Mouse (Mus musculus) MEL (cell line): ENCODE measurements around the gene 1700017D01Rik. TPM values are rescaled to one million over a fixed set of nuclear protein-coding genes. Genes with fewer than 3 reads are reported as not detected.
"Not testable (repeated sequence)": the region's sequence is repeated elsewhere in the genome, so short reads cannot be mapped to it uniquely, and the experiment has no call there.

ENCODE experiments used
- DNase-seq: peaks from one replicate; pipeline ENCODE4 v3.0.0; 2011; ENCODE audit warnings: low read depth, low spot score
- H3K27ac ChIP-seq: 2 replicates; pipeline ENCODE4 v1.5.1; 2012; ENCODE audit warnings: low read depth, mild to moderate bottlenecking, control low read depth, low read length, moderate library complexity; ENCODE audit not compliant: control insufficient read depth
- H3K27me3 ChIP-seq, 2 experiments: fragments of 150-350 bp in 1 of 2; sonication (generic) in 1 of 2; 2 replicates each; pipeline ENCODE4 v1.6.1; 2012; ENCODE audit warnings: low read length in 2 of 2, mild to moderate bottlenecking in 2 of 2, improper control_type of control experiment in 1 of 2, moderate library complexity in 1 of 2; ENCODE audit not compliant: insufficient read depth in 2 of 2, control insufficient read depth in 1 of 2
- H3K36me3 ChIP-seq, 2 experiments: 2 replicates each; pipeline ENCODE4 v1.6.1; 2012 to 2014; ENCODE audit warnings: low read length in 2 of 2, improper control_type of control experiment in 1 of 2, inconsistent platforms in 1 of 2, mild to moderate bottlenecking in 1 of 2; ENCODE audit not compliant: insufficient read depth in 2 of 2, control insufficient read depth in 1 of 2
- H3K4me1 ChIP-seq, 2 experiments: fragments of 150-350 bp in 1 of 2; sonication (generic) in 1 of 2; 2 replicates each; pipeline ENCODE4 v1.6.1; 2012; ENCODE audit warnings: low read length in 2 of 2, improper control_type of control experiment in 1 of 2, mild to moderate bottlenecking in 1 of 2; ENCODE audit not compliant: insufficient read depth in 2 of 2, control insufficient read depth in 1 of 2
- H3K4me3 ChIP-seq, 2 experiments: fragments of 150-350 bp in 1 of 2; sonication (generic) in 1 of 2; 2 replicates each; pipeline ENCODE4 v1.5.1; 2012; ENCODE audit warnings: low read depth in 2 of 2, low read length in 2 of 2, mild to moderate bottlenecking in 2 of 2, moderate library complexity in 2 of 2, control low read depth in 1 of 2, improper control_type of control experiment in 1 of 2; ENCODE audit not compliant: control insufficient read depth in 1 of 2, insufficient read depth in 1 of 2
- H3K79me2 ChIP-seq: 2 replicates; pipeline ENCODE4 v1.6.1; 2012; ENCODE audit warnings: mild to moderate bottlenecking, low read length, moderate library complexity; ENCODE audit not compliant: control insufficient read depth, poor library complexity, insufficient read depth
- H3K9ac ChIP-seq: 2 replicates; pipeline ENCODE4 v1.6.1; 2012; ENCODE audit warnings: low read depth, mild to moderate bottlenecking, control low read depth, low read length, moderate library complexity; ENCODE audit not compliant: control insufficient read depth, poor library complexity, severe bottlenecking
- H3K9me3 ChIP-seq: fragments of 150-350 bp; sonication (generic); replicated peaks from 2 replicates; pipeline ENCODE4 v1.6.1; 2012; ENCODE audit warnings: mild to moderate bottlenecking, low read length, improper control_type of control experiment, moderate library complexity; ENCODE audit not compliant: insufficient read depth
- CHD2 ChIP-seq: IDR thresholded peaks from 2 replicates; pipeline ENCODE4 v1.6.1; 2011; ENCODE audit warnings: low read length, improper control_type of control experiment
- CTCF ChIP-seq, 3 experiments: IDR thresholded peaks in 2 of 3; conservative IDR thresholded peaks in 1 of 3; 2 replicates each; pipeline ENCODE4 v1.5.1; 2011 to 2012; ENCODE audit warnings: low read length in 3 of 3, low read depth in 2 of 3, mild to moderate bottlenecking in 2 of 3, improper control_type of control experiment in 1 of 3, inconsistent platforms in 1 of 3, mixed read lengths in 1 of 3, moderate library complexity in 1 of 3; ENCODE audit not compliant: control insufficient read depth in 1 of 3, insufficient read depth in 1 of 3, poor library complexity in 1 of 3, severe bottlenecking in 1 of 3
- ELF1 ChIP-seq: IDR thresholded peaks from 2 replicates; pipeline ENCODE4 v1.6.1; 2014; ENCODE audit warnings: low read depth, mild to moderate bottlenecking, inconsistent platforms, low read length, improper control_type of control experiment, moderate library complexity
- ETS1 ChIP-seq: IDR thresholded peaks from 2 replicates; pipeline ENCODE4 v1.6.1; 2012; ENCODE audit warnings: low read depth, mild to moderate bottlenecking, inconsistent platforms, low read length, improper control_type of control experiment, moderate library complexity
- GATA1 ChIP-seq: IDR thresholded peaks from 2 replicates; pipeline ENCODE4 v1.6.1; 2011; ENCODE audit warnings: low read depth, low read length, improper control_type of control experiment
- KAT2A ChIP-seq: conservative IDR thresholded peaks from 2 replicates; pipeline ENCODE4 v1.6.1; 2012; ENCODE audit warnings: low read depth, low read length, improper control_type of control experiment, inconsistent platforms
- MEF2A ChIP-seq: IDR thresholded peaks from 2 replicates; pipeline ENCODE4 v1.6.1; 2014; ENCODE audit warnings: low read depth, mild to moderate bottlenecking, inconsistent platforms, low read length, improper control_type of control experiment; ENCODE audit not compliant: poor library complexity, insufficient replicate concordance, severe bottlenecking; ENCODE audit errors: extremely low read depth
- MYC ChIP-seq: IDR thresholded peaks from 2 replicates; pipeline ENCODE4 v1.6.1; 2011; ENCODE audit warnings: low read depth, mild to moderate bottlenecking, low read length, improper control_type of control experiment, moderate library complexity
- NRF1 ChIP-seq: IDR thresholded peaks from 2 replicates; pipeline ENCODE4 v1.6.1; 2014; ENCODE audit warnings: low read depth, mild to moderate bottlenecking, inconsistent platforms, low read length, improper control_type of control experiment, moderate library complexity; ENCODE audit not compliant: poor library complexity, insufficient read depth, severe bottlenecking
- POLR2A ChIP-seq, 2 experiments: IDR thresholded peaks; 2 replicates each; pipeline ENCODE4 v1.6.1; 2011 to 2012; ENCODE audit warnings: low read length in 2 of 2, mild to moderate bottlenecking in 2 of 2, control low read depth in 1 of 2, improper control_type of control experiment in 1 of 2, low read depth in 1 of 2, moderate library complexity in 1 of 2; ENCODE audit not compliant: control insufficient read depth in 1 of 2, insufficient read depth in 1 of 2, poor library complexity in 1 of 2
- RAD21 ChIP-seq: IDR thresholded peaks from 2 replicates; pipeline ENCODE4 v1.6.1; 2011; ENCODE audit warnings: mild to moderate bottlenecking, low read depth, low read length, improper control_type of control experiment
- SMC3 ChIP-seq: IDR thresholded peaks from 2 replicates; pipeline ENCODE4 v1.6.1; 2011; ENCODE audit warnings: low read depth, low read length, improper control_type of control experiment
- TBP ChIP-seq: IDR thresholded peaks from 2 replicates; pipeline ENCODE4 v1.8.0; 2011; ENCODE audit warnings: low read depth, low read length, improper control_type of control experiment
- USF1 ChIP-seq: IDR thresholded peaks from 2 replicates; pipeline ENCODE4 v1.6.1; 2014; ENCODE audit warnings: low read depth, mild to moderate bottlenecking, inconsistent platforms, low read length, improper control_type of control experiment, moderate library complexity
- ZKSCAN1 ChIP-seq: IDR thresholded peaks from 2 replicates; pipeline ENCODE4 v1.6.1; 2012; ENCODE audit warnings: low read depth, mild to moderate bottlenecking, inconsistent platforms, low read length, improper control_type of control experiment, moderate library complexity
- polyA plus RNA-seq, 2 experiments: library from polyadenylated mRNA; stranded (reverse) in 1 of 2; unstranded in 1 of 2; fragments of >175 nt in 1 of 2; fragments of >200 nt in 1 of 2; gene quantifications; 2 replicates each; pipeline versions ENCODE4 v1.2.1 to v1.2.4; 2012; ENCODE audit warnings: low replicate concordance in 2 of 2, low read depth in 1 of 2; ENCODE audit not compliant: insufficient read length in 2 of 2, insufficient read depth in 1 of 2, missing spikeins in 1 of 2
- total RNA-seq: library from RNA; depleted of rRNA; stranded (reverse); fragments of 300-350 nt; gene quantifications from 2 replicates; pipeline ENCODE4 v1.2.3, GENCODE M21; 2012

The 1700017D01Rik gene
- total and polyA plus RNA-seq, 3 experiments = not detected

DNA sequence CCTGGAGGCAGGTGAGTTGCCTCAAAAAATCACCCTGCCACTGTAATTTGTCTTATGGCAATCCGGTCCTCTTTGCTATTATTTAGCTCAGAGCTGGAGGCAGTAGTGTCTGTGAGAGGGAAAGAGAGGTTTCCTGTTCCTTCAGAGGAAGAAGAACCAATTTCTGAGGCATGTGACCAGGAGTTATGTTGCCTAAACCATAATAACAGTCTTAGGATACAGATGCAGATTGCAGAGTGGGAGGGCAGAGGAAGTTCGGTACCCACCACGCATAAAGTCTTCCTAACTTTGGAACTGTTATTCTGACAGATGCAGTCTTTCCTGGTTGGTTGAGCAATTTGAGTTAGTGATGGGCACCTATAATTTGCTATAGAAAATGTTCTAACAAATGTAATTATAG lies 32.3 kb downstream of the 1700017D01Rik start:
- H3K9me3 ChIP-seq = no peaks in the 10 kb centered on the region
- H3K4me3 ChIP-seq = no peak overlapping the region
- peaks cover 1% of the 10 kb centered on the region in 2 experiments; a peak in 2 of 4 replicates for H3K27me3 ChIP-seq
- H3K27ac ChIP-seq = no peak overlapping the region
- no peak for DNase-seq
- no peak overlapping the region for H3K9ac ChIP-seq
- no peaks in the 10 kb centered on the region for H3K4me1 ChIP-seq
- no peaks in the 10 kb centered on the region for H3K79me2 ChIP-seq
- TF ChIP-seq TBP = no peak
- H3K36me3 ChIP-seq = no peaks in the 10 kb centered on the region

GRCm38 (mm10) chr19:11092131-11092530 lies 38.5 kb downstream of the 1700017D01Rik start:
- H3K4me3 ChIP-seq, H3K27ac ChIP-seq, DNase-seq, H3K27me3 ChIP-seq, H3K79me2 ChIP-seq, H3K36me3 ChIP-seq, H3K9ac ChIP-seq, H3K4me1 ChIP-seq, H3K9me3 ChIP-seq: not testable (repeated sequence)

- H3K9ac ChIP-seq = no peak within 1 kb of the TSS
- H3K36me3 ChIP-seq = no peaks in the 10 kb centered on the region
- DNase-seq = no peak
- no peak within 1 kb of the TSS for H3K27ac ChIP-seq
- no peaks in the 10 kb centered on the region for H3K9me3 ChIP-seq
- no peaks in the 10 kb centered on the region for H3K4me1 ChIP-seq
- H3K4me3 ChIP-seq = no peak within 1 kb of the TSS
- no peaks in the 10 kb centered on the region for H3K79me2 ChIP-seq
- no peaks in the 10 kb centered on the region for H3K27me3 ChIP-seq
- TF ChIP-seq KAT2A (no peak), MYC (no peak), ELF1 (no peak), ZKSCAN1 (no peak), SMC3 (no peak), NRF1 (no peak), POLR2A (IDR thresholded peaks at IDR 0.05; ENCODE audit: control insufficient read depth in 1 of 2, insufficient read depth in 1 of 2, low read depth in 1 of 2, low read length in 2 of 2, poor library complexity in 1 of 2) (no peak), CHD2 (no peak), GATA1 (no peak), RAD21 (no peak), CTCF (IDR thresholded peaks at IDR 0.05 in 2 of 3, conservative IDR thresholded peaks at IDR 0.05 in 1 of 3; ENCODE audit: control insufficient read depth in 1 of 3, insufficient read depth in 1 of 3, low read depth in 2 of 3, low read length in 3 of 3, poor library complexity in 1 of 3, severe bottlenecking in 1 of 3) (no peak), MEF2A (no peak), ETS1 (no peak), USF1 (no peak)
These were observed 49.7 kb downstream of the 1700017D01Rik start, which contains the start of gene Ms4a8a for GRCm38 (mm10) chr19:11080934-11081333. Gene Ms4a8a (minus strand): TSS chr19:11081102.
